Mouse (Mus musculus) regulatory T cell (primary cell): ENCODE data around the gene Pwp2.
"Not testable (repeated sequence)": the region's sequence is repeated elsewhere in the genome, so short reads cannot be mapped to it uniquely, and the experiment has no call there.

Experiments used
- in situ Hi-C: fragments of 300-600 bp; cut with MboI, MseI; formaldehyde crosslinking; loops from one replicate; pipeline ENCODE4 v1.15.1; 2025; ENCODE audit warnings: high pct_unique_total_duplicates

Gene Pwp2

GRCm38 (mm10) chr10:78143727-78144505 lies 41.0 kb downstream of the Pwp2 start:
- in situ Hi-C loops: no loop called here

- in situ Hi-C loops: no loop called here
Measured at GRCm38 (mm10) chr10:78140843-78141242, 44.1 kb downstream of the Pwp2 start.

- in situ Hi-C loops: no loop called here
Measured at GRCm38 (mm10) chr10:78140251-78140600, 44.7 kb downstream of the Pwp2 start.

- in situ Hi-C loops: no loop called here
Measured at GRCm38 (mm10) chr10:78139572-78140250, 45.2 kb downstream of the Pwp2 start.

GRCm38 (mm10) chr10:78138812-78139523 lies 46.0 kb downstream of the Pwp2 start:
- in situ Hi-C loops: no loop called here

GRCm38 (mm10) chr10:78137191-78137590 lies 47.8 kb downstream of the Pwp2 start:
- in situ Hi-C loops: no loop called here

- in situ Hi-C loops: no loop called here
Measured at GRCm38 (mm10) chr10:78135947-78136346, 49.0 kb downstream of the Pwp2 start.

GRCm38 (mm10) chr10:78134975-78135798 lies 49.8 kb downstream of the Pwp2 start:
- in situ Hi-C loops: no loop called here

- in situ Hi-C loops: no loop called here
Measured at GRCm38 (mm10) chr10:78134400-78134799, 50.5 kb downstream of the Pwp2 start.

GRCm38 (mm10) chr10:78129998-78130397 lies 55.0 kb downstream of the Pwp2 start:
- in situ Hi-C loops: no loop called here

GRCm38 (mm10) chr10:78129423-78129822 lies 55.5 kb downstream of the Pwp2 start:
- in situ Hi-C loops: no loop called here

GRCm38 (mm10) chr10:78128647-78129046 lies 56.3 kb downstream of the Pwp2 start:
- in situ Hi-C loops: no loop called here

GRCm38 (mm10) chr10:78127931-78128330 lies 57.0 kb downstream of the Pwp2 start:
- in situ Hi-C loops: no loop called here

- in situ Hi-C loops: no loop called here
Measured at GRCm38 (mm10) chr10:78127046-78127870, 57.7 kb downstream of the Pwp2 start.

GRCm38 (mm10) chr10:78126311-78126710 lies 58.6 kb downstream of the Pwp2 start:
- in situ Hi-C loops: no loop called here

- in situ Hi-C loops: not testable (repeated sequence)
Measured at GRCm38 (mm10) chr10:78125061-78125460, 59.9 kb downstream of the Pwp2 start.

- in situ Hi-C loops: not testable (repeated sequence)
Measured at GRCm38 (mm10) chr10:78124137-78124536, 60.8 kb downstream of the Pwp2 start.
